Mouse (Mus musculus) testis, postnatal 10 days (tissue): ENCODE data around the gene Zdhhc16.

ENCODE experiments used
- DNase-seq: peaks from one replicate; pipeline ENCODE4 v3.0.0; 2021; ENCODE audit warnings: low spot score

Gene Zdhhc16

GRCm38 (mm10) chr19:41933179-41934086, at the start of gene Zdhhc16, which contains the start of gene Exosc1:
Zdhhc16 (plus strand) TSS chr19:41933480.
Exosc1 (minus strand) TSS chr19:41933423.
- DNase-seq, result peak; percentile 98

- no peak for DNase-seq
These were observed 49.4 kb upstream of the Zdhhc16 start for GRCm38 (mm10) chr19:41883882-41884281.

GRCm38 (mm10) chr19:41888191-41888590, 45.1 kb upstream of the Zdhhc16 start:
- no peak for DNase-seq

- DNase-seq, result no peak
These were observed 38.3 kb upstream of the Zdhhc16 start for GRCm38 (mm10) chr19:41894959-41895358.

- peak; percentile 74 for DNase-seq
These were observed 37.6 kb upstream of the Zdhhc16 start, which contains the start of gene Rrp12 for GRCm38 (mm10) chr19:41895460-41896318. Rrp12 (minus strand) TSS chr19:41896173.

GRCm38 (mm10) chr19:41896319-41896711, 37.0 kb upstream of the Zdhhc16 start:
- DNase-seq, result no peak

GRCm38 (mm10) chr19:41898860-41899259, 34.4 kb upstream of the Zdhhc16 start:
- no peak for DNase-seq

- DNase-seq, result no peak
These were observed 32.7 kb upstream of the Zdhhc16 start for GRCm38 (mm10) chr19:41900495-41901090.

GRCm38 (mm10) chr19:41901696-41902095, 31.6 kb upstream of the Zdhhc16 start:
- peak; percentile 60 for DNase-seq

GRCm38 (mm10) chr19:41902848-41903593, 30.3 kb upstream of the Zdhhc16 start:
- no peak for DNase-seq

- no peak for DNase-seq
These were observed 28.0 kb upstream of the Zdhhc16 start for GRCm38 (mm10) chr19:41905246-41905645.

GRCm38 (mm10) chr19:41906311-41907078, 26.8 kb upstream of the Zdhhc16 start:
- no peak for DNase-seq

- no peak for DNase-seq
These were observed 26.1 kb upstream of the Zdhhc16 start for GRCm38 (mm10) chr19:41907079-41907760.

- no peak for DNase-seq
These were observed 24.5 kb upstream of the Zdhhc16 start for GRCm38 (mm10) chr19:41908736-41909135.

- no peak for DNase-seq
These were observed 22.9 kb upstream of the Zdhhc16 start for GRCm38 (mm10) chr19:41910396-41910795.

- DNase-seq, result peak; percentile 98
These were observed 21.9 kb upstream of the Zdhhc16 start, which contains the start of gene Pgam1 for GRCm38 (mm10) chr19:41911178-41912073. Pgam1 (plus strand) TSS chr19:41911923.

- DNase-seq, result peak; percentile 65
These were observed 20.9 kb upstream of the Zdhhc16 start for GRCm38 (mm10) chr19:41912121-41913080.
